Comparison of ENCODE assay signal across 10 mouse cellular contexts in genomic region chr7:87110985-87111372, GRCm38 (mm10).
DNase-seq lines count a peak whose midpoint lies in the region; ATAC-seq and TF ChIP-seq lines count a peak whose summit lies in the region.
"Had no signal": no experiment of that assay in that cellular context is flagged by ENCODE, and none has a peak within 500 bp of the region (broad histone marks: within the 10 kb centered on the region; RNA-seq: fewer than 3 reads in every experiment).

No protein-coding gene starts in this region.

- no peaks in the 10 kb centered on the region for H3K9me3 ChIP-seq in heart, postnatal 0 days (replicated peaks; ENCODE audit: control insufficient read depth, low read length)
- no peaks in the 10 kb centered on the region for H3K9me3 ChIP-seq in heart, embryonic 12.5 days (replicated peaks)
- H3K9me3 ChIP-seq in embryonic facial prominence, embryonic 10.5 days = no peaks in the 10 kb centered on the region
- no peaks in the 10 kb centered on the region for H3K9me3 ChIP-seq in hindbrain, embryonic 10.5 days
- H3K9me3 ChIP-seq in midbrain, embryonic 15.5 days = no peaks in the 10 kb centered on the region
- no peaks in the 10 kb centered on the region for H3K9me3 ChIP-seq in liver, embryonic 11.5 days (ENCODE audit: control insufficient read depth, low read length)

- no peak for DNase-seq in heart, postnatal 0 days (ENCODE audit: low spot score)
- no peak for DNase-seq in embryonic facial prominence, embryonic 10.5 days (ENCODE audit: low spot score)
- no peak for DNase-seq in hindbrain, embryonic 10.5 days (ENCODE audit: low spot score)
- no peak for DNase-seq in liver, embryonic 11.5 days (ENCODE audit: low spot score)
- DNase-seq in thymus, postnatal 10 days (ENCODE audit: low spot score in 2 of 2) = no peak
- no peak for DNase-seq in gastrocnemius, adult 18-20 months (ENCODE audit: low spot score)
- DNase-seq: adrenal gland, adult 2 months; liver, postnatal 0 days had no signal

- H3K4me1 ChIP-seq in heart, postnatal 0 days (ENCODE audit: control insufficient read depth, insufficient read depth) = no peaks in the 10 kb centered on the region
- H3K4me1 ChIP-seq in heart, embryonic 12.5 days (replicated peaks) = no peaks in the 10 kb centered on the region
- no peaks in the 10 kb centered on the region for H3K4me1 ChIP-seq in embryonic facial prominence, embryonic 10.5 days
- H3K4me1 ChIP-seq in hindbrain, embryonic 10.5 days (replicated peaks) = no peaks in the 10 kb centered on the region
- peaks cover 4% of the 10 kb centered on the region for H3K4me1 ChIP-seq in midbrain, embryonic 15.5 days
- H3K4me1 ChIP-seq in liver, embryonic 11.5 days (replicated peaks; ENCODE audit: control insufficient read depth, insufficient read depth, low read length) = no peaks in the 10 kb centered on the region

- H3K4me2 ChIP-seq in heart, postnatal 0 days (ENCODE audit: low read depth, low read length) = peak overlapping the region; percentile 15; the same call in 1 of the 2 replicates
- no peak overlapping the region for H3K4me2 ChIP-seq in heart, embryonic 12.5 days
- peak overlapping the region; percentile 36 for H3K4me2 ChIP-seq in midbrain, embryonic 15.5 days
- no peak overlapping the region for H3K4me2 ChIP-seq in liver, embryonic 11.5 days

- 66% methylated on average over 4 of the region's 4 CpGs for WGBS in heart, postnatal 0 days
- WGBS in heart, embryonic 12.5 days = 64% methylated on average over 4 of the region's 4 CpGs
- 70% methylated on average over 4 of the region's 4 CpGs for WGBS in embryonic facial prominence, embryonic 10.5 days
- 78% methylated on average over 4 of the region's 4 CpGs for WGBS in hindbrain, embryonic 10.5 days
- WGBS in midbrain, embryonic 15.5 days = 41% methylated on average over 4 of the region's 4 CpGs
- WGBS in liver, embryonic 11.5 days = 78% methylated on average over 4 of the region's 4 CpGs

- ATAC-seq in heart, postnatal 0 days (ENCODE audit: insufficient read depth, low read depth) = no peak
- no peak for ATAC-seq in heart, embryonic 12.5 days (ENCODE audit: insufficient number of reproducible peaks, low FRiP score)
- ATAC-seq in midbrain, embryonic 15.5 days (replicated peaks) = peak; percentile 77
- no peak for ATAC-seq in liver, embryonic 11.5 days (replicated peaks; ENCODE audit: low FRiP score)
- ATAC-seq: liver, postnatal 0 days had no signal

- H3K27me3 ChIP-seq in heart, postnatal 0 days (ENCODE audit: control insufficient read depth, insufficient read depth, low read length) = no peaks in the 10 kb centered on the region
- no peaks in the 10 kb centered on the region for H3K27me3 ChIP-seq in heart, embryonic 12.5 days (replicated peaks)
- no peaks in the 10 kb centered on the region for H3K27me3 ChIP-seq in embryonic facial prominence, embryonic 10.5 days (replicated peaks; ENCODE audit: low read depth, poor library complexity, severe bottlenecking)
- no peaks in the 10 kb centered on the region for H3K27me3 ChIP-seq in hindbrain, embryonic 10.5 days (ENCODE audit: insufficient read depth, poor library complexity, severe bottlenecking)
- no peaks in the 10 kb centered on the region for H3K27me3 ChIP-seq in midbrain, embryonic 15.5 days (replicated peaks)
- H3K27me3 ChIP-seq in liver, embryonic 11.5 days (replicated peaks; ENCODE audit: control insufficient read depth, insufficient read depth, low read length) = no peaks in the 10 kb centered on the region

- no peaks in the 10 kb centered on the region for H3K36me3 ChIP-seq in heart, postnatal 0 days (replicated peaks; ENCODE audit: control insufficient read depth, insufficient read depth, low read length)
- no peaks in the 10 kb centered on the region for H3K36me3 ChIP-seq in heart, embryonic 12.5 days
- H3K36me3 ChIP-seq in embryonic facial prominence, embryonic 10.5 days (replicated peaks) = no peaks in the 10 kb centered on the region
- no peaks in the 10 kb centered on the region for H3K36me3 ChIP-seq in hindbrain, embryonic 10.5 days
- H3K36me3 ChIP-seq in midbrain, embryonic 15.5 days (replicated peaks) = no peaks in the 10 kb centered on the region
- no peaks in the 10 kb centered on the region for H3K36me3 ChIP-seq in liver, embryonic 11.5 days (ENCODE audit: control insufficient read depth, insufficient read depth, low read length)

- H3K27ac ChIP-seq in heart, postnatal 0 days (ENCODE audit: low read depth) = no peak overlapping the region
- no peak overlapping the region for H3K27ac ChIP-seq in heart, embryonic 12.5 days (ENCODE audit: poor library complexity, severe bottlenecking)
- 0 out of 2 replicates have a peak overlapping the region, but pooled peaks have one; percentile 40 for H3K27ac ChIP-seq in embryonic facial prominence, embryonic 10.5 days (replicated peaks)
- H3K27ac ChIP-seq in hindbrain, embryonic 10.5 days = peak overlapping the region; percentile 36
- H3K27ac ChIP-seq in midbrain, embryonic 15.5 days = peak overlapping the region; percentile 63
- no peak overlapping the region for H3K27ac ChIP-seq in liver, embryonic 11.5 days (ENCODE audit: low read depth, low read length)

- no peak for TF ChIP-seq EP300 in heart, postnatal 0 days (IDR thresholded peaks at IDR 0.05; ENCODE audit: low read depth)

- H3K9ac ChIP-seq in heart, postnatal 0 days (replicated peaks; ENCODE audit: low read depth, low read length) = no peak overlapping the region
- H3K9ac ChIP-seq in heart, embryonic 12.5 days = no peak overlapping the region
- peak overlapping the region; percentile 9; the same call in 1 of the 2 replicates for H3K9ac ChIP-seq in midbrain, embryonic 15.5 days
- H3K9ac ChIP-seq in liver, embryonic 11.5 days (ENCODE audit: low read depth, low read length) = no peak overlapping the region
- H3K9ac ChIP-seq: liver, postnatal 0 days had no signal

- TF ChIP-seq CTCF in heart, postnatal 0 days (IDR thresholded peaks at IDR 0.05; ENCODE audit: low read depth) = no peak

- H3K4me3 ChIP-seq in heart, postnatal 0 days (ENCODE audit: low read depth, low read length) = no peak overlapping the region
- H3K4me3 ChIP-seq in heart, embryonic 12.5 days = no peak overlapping the region
- no peak overlapping the region for H3K4me3 ChIP-seq in embryonic facial prominence, embryonic 10.5 days
- no peak overlapping the region for H3K4me3 ChIP-seq in hindbrain, embryonic 10.5 days
- no peak overlapping the region for H3K4me3 ChIP-seq in midbrain, embryonic 15.5 days
- H3K4me3 ChIP-seq in liver, embryonic 11.5 days (ENCODE audit: low read depth, low read length) = no peak overlapping the region

Comparison
In these comparisons a context has a peak if more than half of its experiments do, and no peak if none do; other contexts are left out.
1. H3K4me2 ChIP-seq: peak in heart, postnatal 0 days (single experiment) and midbrain, embryonic 15.5 days (single experiment); none in heart, embryonic 12.5 days (single experiment) and liver, embryonic 11.5 days (single experiment).
2. H3K27ac ChIP-seq: peak in embryonic facial prominence, embryonic 10.5 days (single experiment), hindbrain, embryonic 10.5 days (single experiment) and midbrain, embryonic 15.5 days (single experiment); none in heart, postnatal 0 days (single experiment), heart, embryonic 12.5 days (single experiment) and liver, embryonic 11.5 days (single experiment).